Mouse (Mus musculus) kidney, postnatal 36 days (tissue): ENCODE measurements around the gene Tmprss7.

Experiments used
- DNase-seq, 2 experiments: peaks; one replicate each; pipeline ENCODE4 v3.0.0; 2021 to 2022; ENCODE audit warnings: mixed read lengths in 2 of 2

The Tmprss7 gene

GRCm38 (mm10) chr16:45693558-45693957 lies at the start of gene Tmprss7:
Gene Tmprss7, minus strand, starts transcription at chr16:45693658.
- no peak for DNase-seq

- peak; percentile 96 to 99 for DNase-seq
Observed at GRCm38 (mm10) chr16:45742615-45743476, 49.4 kb upstream of the Tmprss7 start, which contains the start of gene Abhd10. Gene Abhd10, minus strand, starts transcription at chr16:45742955.

GRCm38 (mm10) chr16:45737880-45738279 lies 44.4 kb upstream of the Tmprss7 start:
- DNase-seq = no peak

GRCm38 (mm10) chr16:45736724-45737123 lies 43.3 kb upstream of the Tmprss7 start:
- no peak for DNase-seq

- peak; percentile 54 to 66 for DNase-seq
Observed at GRCm38 (mm10) chr16:45729163-45729562, 35.7 kb upstream of the Tmprss7 start.

GRCm38 (mm10) chr16:45724742-45725102 lies 31.3 kb upstream of the Tmprss7 start:
- no peak for DNase-seq

GRCm38 (mm10) chr16:45724061-45724741 lies 30.7 kb upstream of the Tmprss7 start, which contains the start of gene Tagln3:
Gene Tagln3, minus strand, starts transcription at chr16:45724608.
- peak in 1 of 2 experiments; percentile 34 for DNase-seq

- DNase-seq = no peak
Observed at GRCm38 (mm10) chr16:45723172-45723901, 29.9 kb upstream of the Tmprss7 start.

- no peak for DNase-seq
Observed at GRCm38 (mm10) chr16:45722460-45722951, 29.0 kb upstream of the Tmprss7 start.

GRCm38 (mm10) chr16:45720022-45720630 lies 26.7 kb upstream of the Tmprss7 start:
- no peak for DNase-seq

GRCm38 (mm10) chr16:45718296-45718695 lies 24.8 kb upstream of the Tmprss7 start:
- no peak for DNase-seq

GRCm38 (mm10) chr16:45714489-45715150 lies 21.2 kb upstream of the Tmprss7 start:
- no peak for DNase-seq

- no peak for DNase-seq
Observed at GRCm38 (mm10) chr16:45713878-45714277, 20.4 kb upstream of the Tmprss7 start.

- no peak for DNase-seq
Observed at GRCm38 (mm10) chr16:45713261-45713660, 19.8 kb upstream of the Tmprss7 start.

GRCm38 (mm10) chr16:45711263-45711662 lies 17.8 kb upstream of the Tmprss7 start:
- peak; percentile 16 to 35 for DNase-seq

- DNase-seq = no peak
Observed at GRCm38 (mm10) chr16:45699301-45699700, 5.8 kb upstream of the Tmprss7 start.

- DNase-seq = no peak
Observed at GRCm38 (mm10) chr16:45697996-45698395, 4.5 kb upstream of the Tmprss7 start.

GRCm38 (mm10) chr16:45695445-45696160 lies 2.1 kb upstream of the Tmprss7 start:
- no peak for DNase-seq

GRCm38 (mm10) chr16:45692851-45693250 lies 607 bp downstream of the Tmprss7 start:
- DNase-seq = no peak

- no peak for DNase-seq
Observed at GRCm38 (mm10) chr16:45690178-45690577, 3.3 kb downstream of the Tmprss7 start.

- no peak for DNase-seq
Observed at GRCm38 (mm10) chr16:45686833-45687232, 6.6 kb downstream of the Tmprss7 start.
